Mouse (Mus musculus) left cerebral cortex, adult 8-10 months (tissue): ENCODE results near the gene Tas2r116. TPM values are rescaled to one million over a fixed set of nuclear protein-coding genes. Genes with fewer than 3 reads are reported as not detected.

Source experiments
- DNase-seq, 2 experiments: peaks; one replicate each; pipeline ENCODE4 v3.0.0; 2022; ENCODE audit warnings: low spot score in 2 of 2
- total RNA-seq, 4 experiments: library from RNA; stranded (reverse); gene quantifications; 2 replicates each; pipeline ENCODE4 v1.2.4; 2022

Tas2r116 gene
- total RNA-seq, result not detected

DNA sequence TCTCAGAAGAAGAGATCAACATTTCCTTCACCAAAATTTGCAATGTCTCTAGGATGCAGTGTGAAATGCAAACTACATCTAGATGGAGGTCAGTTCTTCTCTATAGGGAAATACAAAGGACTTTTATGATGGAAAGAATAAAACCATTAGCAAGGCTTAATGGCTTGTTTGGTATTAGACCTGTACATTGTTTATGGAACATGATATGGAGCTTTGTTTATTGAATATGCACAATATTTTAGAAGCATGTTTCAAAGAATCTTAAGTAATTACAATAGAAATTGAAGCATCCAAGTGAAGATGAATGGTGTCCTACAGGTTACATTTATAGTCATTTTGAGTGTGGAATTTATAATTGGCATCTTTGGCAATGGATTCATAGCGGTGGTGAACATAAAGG is at the start of gene Tas2r116:
TSS of gene Tas2r116 (plus strand) at position 301 of the 400 bp plus-strand sequence.
- no peak for DNase-seq

DNA sequence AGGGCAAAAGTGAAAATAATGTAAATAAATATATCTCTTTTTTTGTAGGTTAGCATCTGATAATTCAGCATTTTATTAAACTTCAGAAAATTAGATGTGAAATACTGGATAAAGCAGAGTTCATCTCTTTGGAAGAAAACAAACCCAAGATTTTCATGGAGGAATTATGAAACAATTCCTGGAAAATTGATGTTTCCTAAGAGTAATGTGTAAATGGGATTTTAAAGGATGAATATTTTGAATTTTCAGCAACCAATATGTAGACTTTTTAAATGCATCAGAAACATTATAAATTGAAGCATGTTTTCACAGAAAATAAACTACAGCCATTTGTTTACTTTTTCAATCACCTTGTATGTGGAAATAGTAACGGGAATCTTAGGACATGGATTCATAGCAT is 8.4 kb upstream of the Tas2r116 start, which contains the start of gene Tas2r123:
TSS of gene Tas2r123 (plus strand) at position 301 of the 400 bp plus-strand sequence.
- DNase-seq, result no peak

DNA sequence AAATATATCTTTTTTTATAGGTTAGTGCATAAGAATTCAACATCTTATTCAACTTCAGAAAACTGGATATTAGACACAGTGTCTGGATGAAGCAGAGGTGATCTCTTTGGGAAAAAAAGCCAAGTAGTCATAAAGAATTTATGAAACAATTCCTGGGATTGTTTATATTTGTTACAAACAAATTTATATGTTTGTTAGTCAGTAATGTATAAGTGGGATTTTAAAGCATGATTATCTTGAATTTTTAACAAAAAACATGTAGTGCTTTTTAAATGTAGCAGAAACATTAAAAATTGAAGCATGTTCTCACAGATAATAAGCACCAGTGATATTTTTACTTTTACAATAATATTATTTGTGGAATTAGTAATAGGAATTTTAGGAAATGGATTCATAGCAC is 12.5 kb downstream of the Tas2r116 start, which contains the start of gene Tas2r110:
TSS of gene Tas2r110 (plus strand) at position 301 of the 400 bp plus-strand sequence.
- DNase-seq, result no peak

DNA sequence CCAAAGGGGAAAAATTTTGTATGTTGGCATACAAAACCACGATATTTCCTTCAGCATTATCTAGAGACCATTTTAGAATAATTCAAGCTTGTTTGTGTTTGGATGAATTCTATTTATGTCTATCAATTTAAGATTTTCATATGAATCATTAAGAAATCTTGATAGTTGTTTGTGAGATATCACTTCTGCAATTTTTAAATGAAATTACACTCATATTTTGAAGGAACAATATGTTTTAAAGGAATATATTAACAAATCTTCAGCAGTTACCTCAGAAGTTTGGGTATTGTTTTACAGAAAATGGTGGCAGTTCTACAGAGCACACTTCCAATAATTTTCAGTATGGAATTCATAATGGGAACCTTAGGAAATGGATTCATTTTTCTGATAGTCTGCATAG is 37.5 kb downstream of the Tas2r116 start, which contains the start of gene Tas2r113:
TSS of gene Tas2r113 (plus strand) at position 301 of the 400 bp plus-strand sequence.
- DNase-seq, result no peak

Other genes with a start within 250 kb of the Tas2r116 start
- not detected for gene A630073D07Rik, start 203.9 kb upstream of the Tas2r116 start, total RNA-seq
- not detected for gene Tas2r120, start 198.5 kb upstream of the Tas2r116 start, total RNA-seq
- not detected for gene Tas2r121, start 154.4 kb upstream of the Tas2r116 start, total RNA-seq
- not detected for gene Tas2r122, start 143.5 kb upstream of the Tas2r116 start, total RNA-seq
- gene Tas2r115, start 117.4 kb upstream of the Tas2r116 start, total RNA-seq, result not detected
- not detected for gene Tas2r124, start 100.7 kb upstream of the Tas2r116 start, total RNA-seq
- gene Tas2r102, start 93.3 kb upstream of the Tas2r116 start, total RNA-seq, result not detected
- not detected for gene Tas2r136, start 77.3 kb upstream of the Tas2r116 start, total RNA-seq
- not detected for gene Tas2r117, start 52.6 kb upstream of the Tas2r116 start, total RNA-seq
- gene Tas2r123, start 8.3 kb upstream of the Tas2r116 start, total RNA-seq, result not detected
- gene Tas2r110, start 12.6 kb downstream of the Tas2r116 start, total RNA-seq, result not detected
- gene Tas2r113, start 37.6 kb downstream of the Tas2r116 start, total RNA-seq, result not detected
- not detected for gene Tas2r125, start 54.2 kb downstream of the Tas2r116 start, total RNA-seq
- not detected for gene Tas2r129, start 95.7 kb downstream of the Tas2r116 start, total RNA-seq
- gene Tas2r131, start 102.5 kb downstream of the Tas2r116 start, total RNA-seq, result not detected
- not detected for gene Tas2r109, start 125.5 kb downstream of the Tas2r116 start, total RNA-seq
- gene Tas2r103, start 181.7 kb downstream of the Tas2r116 start, total RNA-seq, result not detected
- not detected for gene Tas2r140, start 200.4 kb downstream of the Tas2r116 start, total RNA-seq
- gene Smim10l1, start 249.5 kb downstream of the Tas2r116 start, total RNA-seq, result 100 to 1,000 TPM; 101 to 125 (median 107) TPM